Mouse (Mus musculus) CH12F3 (cell line): ENCODE data around the gene Gm15130.

Source experiments
- in situ Hi-C: fragments of 300-500 bp; cut with MboI; formaldehyde crosslinking; loops from 2 replicates; pipeline ENCODE4 v1.14.3; 2020; ENCODE audit warnings: low sequenced_read_pairs

Gene Gm15130

DNA sequence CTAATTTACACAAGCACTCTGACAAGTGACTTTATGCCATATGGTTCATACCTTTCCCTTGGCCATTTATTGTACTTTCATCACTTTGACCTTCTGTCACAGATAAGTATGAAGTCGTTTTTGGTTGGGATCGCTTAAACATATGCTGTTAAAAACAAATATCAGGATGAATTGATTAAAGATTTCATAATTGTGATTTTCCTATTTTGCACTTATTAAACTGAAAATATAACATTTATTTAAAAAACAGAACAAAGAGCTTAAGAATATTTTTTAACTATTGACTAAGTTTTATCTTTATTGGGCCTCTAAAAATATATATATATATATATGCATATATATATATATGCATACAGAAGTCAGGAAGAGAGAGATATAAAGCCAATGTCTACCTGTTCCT is at the start of gene Gm15130:
Gm15130 (minus strand) TSS at position 101 of the 400 bp plus-strand sequence.
- in situ Hi-C loops: no loop called here

GRCm38 (mm10) chr2:111182068-111182467 is 29.3 kb upstream of the Gm15130 start:
- in situ Hi-C loops: no loop called here

DNA sequence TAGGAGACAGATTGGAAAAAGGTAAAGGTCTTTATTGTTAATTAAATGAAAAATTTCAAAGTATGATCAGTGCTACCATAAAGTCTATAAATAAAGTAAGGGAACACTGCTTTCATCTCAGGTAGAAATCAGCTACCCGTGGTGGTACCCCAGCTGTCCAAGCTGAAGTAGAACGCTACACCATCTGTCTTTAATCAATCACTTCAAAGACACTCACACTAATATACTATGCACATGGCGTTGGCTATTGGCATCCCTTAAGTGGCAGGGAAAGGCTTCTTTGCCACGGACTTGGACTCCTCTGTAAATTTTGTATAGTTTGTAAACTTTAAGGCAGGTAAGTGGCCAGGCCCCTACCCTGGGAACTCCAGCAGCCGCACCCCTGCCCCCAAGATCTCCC is 17.0 kb downstream of the Gm15130 start:
- in situ Hi-C loops: no loop called here

DNA sequence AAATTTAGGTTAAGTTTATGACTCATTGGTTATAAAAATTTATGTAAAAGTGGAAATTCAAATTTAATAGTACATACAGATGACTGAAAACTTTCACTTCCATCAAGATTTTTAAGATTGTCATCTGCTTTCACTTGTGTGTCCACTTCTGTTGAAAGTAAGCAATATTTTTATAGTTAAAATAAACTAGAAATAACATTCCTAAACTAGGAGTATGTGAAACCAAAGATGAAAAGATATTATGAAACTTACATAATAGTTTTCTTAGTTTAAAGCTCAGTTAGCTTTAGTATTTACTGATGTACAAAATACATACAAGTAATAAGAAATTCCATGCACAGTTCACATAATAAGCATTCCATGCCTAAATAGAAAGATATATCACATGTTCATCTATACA is 46.9 kb downstream of the Gm15130 start, which contains the start of gene Gm13941:
Gm13941 (minus strand) TSS at position 101 of the 400 bp plus-strand sequence.
- in situ Hi-C loops: no loop called here
